Comparison of ENCODE assay signal across 34 mouse cellular contexts in the genomic region with DNA sequence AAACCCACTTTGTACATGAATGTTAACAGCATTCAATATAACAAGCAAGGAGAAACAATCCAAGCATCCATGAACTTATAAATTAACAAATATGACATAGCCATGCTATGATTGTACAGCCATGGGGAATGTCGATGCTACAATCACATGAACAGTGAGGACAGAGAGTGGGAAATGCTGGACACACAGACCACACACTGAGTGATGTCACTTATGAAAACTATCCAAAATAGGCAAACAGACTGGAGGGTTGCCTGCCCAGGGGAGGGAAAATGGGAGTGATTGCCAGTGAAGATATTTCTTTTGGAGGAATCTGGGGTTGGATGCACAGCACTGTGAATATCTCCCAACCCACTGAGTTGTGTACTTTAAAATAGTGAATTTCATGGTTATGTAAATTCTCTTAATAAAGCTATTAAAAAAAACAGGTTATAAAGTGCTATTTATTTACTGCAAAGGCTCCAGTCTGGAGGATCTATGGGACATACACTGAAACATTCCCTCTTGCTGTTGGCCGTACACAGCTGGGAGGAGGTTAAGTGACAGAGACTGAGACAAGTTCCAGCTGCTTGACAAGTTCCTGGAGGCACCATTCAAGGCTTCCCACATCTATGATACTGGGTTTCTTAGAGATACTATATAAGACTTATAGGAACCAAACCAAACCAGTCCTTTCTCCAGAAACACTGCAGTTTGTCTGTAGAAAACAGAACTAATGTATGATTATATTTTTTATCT. TPM values are rescaled to one million over a fixed set of nuclear protein-coding genes. Genes with fewer than 3 reads are reported as not detected.
DNase-seq lines count a peak whose midpoint lies in the region; ATAC-seq and TF ChIP-seq lines count a peak whose summit lies in the region.
"Had no signal": no experiment of that assay in that cellular context is flagged by ENCODE, and none has a peak within 500 bp of the region (broad histone marks: within the 10 kb centered on the region; RNA-seq: fewer than 3 reads in every experiment).

No protein-coding gene starts in this region.

- H3K4me3 ChIP-seq in lung, embryonic 15.5 days: no peak overlapping the region
- H3K4me3 ChIP-seq in lung, adult 2 months (replicated peaks; ENCODE audit: extremely low read depth, low read depth, low read length): no peak overlapping the region
- H3K4me3 ChIP-seq: forebrain, embryonic 10.5 days; forebrain, embryonic 13.5 days; heart, embryonic 10.5 days; heart, embryonic 13.5 days; hindbrain, embryonic 12.5 days; hindbrain, embryonic 15.5 days had no signal

- H3K4me2 ChIP-seq in lung, embryonic 15.5 days: no peak overlapping the region
- H3K4me2 ChIP-seq: forebrain, embryonic 13.5 days; heart, embryonic 13.5 days; hindbrain, embryonic 12.5 days; hindbrain, embryonic 15.5 days had no signal

- no peak for TF ChIP-seq POLR2A in lung, adult 2 months (IDR thresholded peaks at IDR 0.05; ENCODE audit: borderline replicate concordance, extremely low read depth, low read depth, low read length)

- H3K9ac ChIP-seq in lung, embryonic 15.5 days: no peak overlapping the region
- H3K9ac ChIP-seq: forebrain, embryonic 13.5 days; heart, embryonic 13.5 days; hindbrain, embryonic 12.5 days; hindbrain, embryonic 15.5 days had no signal

- peaks cover 31% of the 10 kb centered on the region for H3K36me3 ChIP-seq in lung, embryonic 15.5 days

- no peak overlapping the region for H3K27ac ChIP-seq in lung, embryonic 15.5 days
- H3K27ac ChIP-seq: forebrain, embryonic 10.5 days; forebrain, embryonic 13.5 days; heart, embryonic 10.5 days; heart, embryonic 13.5 days; hindbrain, embryonic 12.5 days; hindbrain, embryonic 15.5 days had no signal

- no peaks in the 10 kb centered on the region for H3K9me3 ChIP-seq in lung, embryonic 15.5 days
- H3K9me3 ChIP-seq: forebrain, embryonic 10.5 days; forebrain, embryonic 13.5 days; G1E; heart, embryonic 10.5 days; heart, embryonic 13.5 days; hindbrain, embryonic 12.5 days; hindbrain, embryonic 15.5 days had no signal

- ATAC-seq in lung, embryonic 15.5 days (ENCODE audit: borderline replicate concordance, extremely low read depth, low FRiP score, low TSS enrichment): peak; percentile 80; the same call in 1 of the 2 replicates
- ATAC-seq: forebrain, embryonic 13.5 days; forebrain, embryonic 16.5 days; Patski had no signal

- WGBS in lung, embryonic 15.5 days: 53% methylated on average over 2 of the region's 2 CpGs
- 79% methylated on average over 2 of the region's 2 CpGs for WGBS in lung, adult 2 months

- H3K4me1 ChIP-seq in lung, embryonic 15.5 days: no peaks in the 10 kb centered on the region
- no peaks in the 10 kb centered on the region for H3K4me1 ChIP-seq in lung, adult 2 months (ENCODE audit: control insufficient read depth, insufficient read depth, low read length)
- H3K4me1 ChIP-seq: forebrain, embryonic 10.5 days; forebrain, embryonic 13.5 days; heart, embryonic 10.5 days; heart, embryonic 13.5 days; hindbrain, embryonic 12.5 days; hindbrain, embryonic 15.5 days had no signal

- peak; percentile 14 to 19 for DNase-seq in heart, postnatal 10 days
- no peak for DNase-seq in heart, adult 8-10 months (ENCODE audit: low spot score)
- peak; percentile 29 for DNase-seq in kidney, postnatal 10 days
- DNase-seq in kidney, adult 11 months: no peak
- no peak for DNase-seq in lung, adult 2 months
- peak; percentile 8 for DNase-seq in lung, postnatal 10 days
- no peak for DNase-seq in lung, postnatal 36 days
- DNase-seq: adrenal gland, postnatal 10 days; adrenal gland, postnatal 36 days; B cell, adult 2 months; cerebellum, adult 18-20 months; cerebellum, adult 9-10 months; cerebellum, postnatal 14 days; gastrocnemius, postnatal 25 days; heart, adult 18-20 months had no signal

- TF ChIP-seq CTCF in lung, adult 2 months (IDR thresholded peaks at IDR 0.05; ENCODE audit: insufficient read depth, low read length): no peak

- H3K27me3 ChIP-seq in lung, embryonic 15.5 days: no peaks in the 10 kb centered on the region
- H3K27me3 ChIP-seq: CH12.LX; forebrain, embryonic 13.5 days; heart, embryonic 13.5 days; hindbrain, embryonic 12.5 days; hindbrain, embryonic 15.5 days; Patski had no signal

- intact Hi-C loops in heart, postnatal 10 days (cut with DNase I): no loop called here

RNA-seq across cellular contexts. Expression of a gene that starts 14.7 kb away (rescaled TPM):
- 1 to 10 TPM; 3.1 to 4.5 TPM for total RNA-seq in heart, postnatal 10 days (2021)
- 1 to 10 TPM; 5.7 to 8.2 (median 5.9) TPM for total RNA-seq in heart, adult 8-10 months (2022)
- 1.6 and 1.9 TPM in 2 replicates for polyA plus RNA-seq in lung, embryonic 15.5 days (2015; fragmentation: Nextera tagmentation; extraction: Ambion mirVana)
- polyA plus RNA-seq in lung, adult 2 months (2012; rRNA removed): 0.29 and 0.32 TPM in 2 replicates
- total RNA-seq: G1E; hematopoietic stem cell, adult 5-6 weeks had no signal
- polyA plus RNA-seq: G1E had no signal

RNA-seq across cellular contexts. Expression of a gene that starts 27.5 kb away (rescaled TPM):
- 10 to 100 TPM; 31.6 to 33.5 TPM for total RNA-seq in heart, postnatal 10 days (2021)
- total RNA-seq in heart, adult 8-10 months (2022): 10 to 100 TPM; 22.2 to 28.1 (median 23.1) TPM
- polyA plus RNA-seq in lung, embryonic 15.5 days (2015; fragmentation: Nextera tagmentation; extraction: Ambion mirVana): 35.7 and 39.0 TPM in 2 replicates
- 31.0 and 41.1 TPM in 2 replicates for polyA plus RNA-seq in lung, adult 2 months (2012; rRNA removed)

RNA-seq across cellular contexts. Expression of a gene that starts 48.2 kb away (rescaled TPM):
- not detected for total RNA-seq in heart, postnatal 10 days (2021)
- total RNA-seq in heart, adult 8-10 months (2022): not detected
- 0.09 TPM in 1 of 2 replicates, not detected in the other for polyA plus RNA-seq in lung, embryonic 15.5 days (2015; fragmentation: Nextera tagmentation; extraction: Ambion mirVana)
- polyA plus RNA-seq in lung, adult 2 months (2012; rRNA removed): not detected in 2 replicates
- total RNA-seq: adrenal gland, adult 18-20 months; adrenal gland, postnatal 10 days; adrenal gland, postnatal 36 days; CH12.LX; G1E; gastrocnemius, adult 8-10 months; gastrocnemius, postnatal 25 days; heart, adult 18-20 months; heart, postnatal 25 days; hematopoietic stem cell, adult 5-6 weeks had no signal
- polyA plus RNA-seq: embryonic facial prominence, embryonic 11.5 days; embryonic facial prominence, embryonic 14.5 days; forebrain, embryonic 10.5 days; forebrain, embryonic 13.5 days; forebrain, embryonic 16.5 days; G1E; gonadal fat pad, adult 2 months; heart, embryonic 10.5 days; heart, embryonic 13.5 days; heart, embryonic 16.5 days; hindbrain, embryonic 12.5 days; Patski had no signal

Comparison
In these comparisons a context has a peak if more than half of its experiments do, and no peak if none do; other contexts are left out.
1. DNase-seq: peak in heart, postnatal 10 days (2 of 2), kidney, postnatal 10 days (single experiment) and lung, postnatal 10 days (single experiment); none in heart, adult 8-10 months (single experiment), kidney, adult 11 months (single experiment), lung, adult 2 months (single experiment) and lung, postnatal 36 days (single experiment).